Mouse (Mus musculus): ENCODE data around the gene Gm8212. TPM values are rescaled to one million over a fixed set of nuclear protein-coding genes. Genes with fewer than 3 reads are reported as not detected.
"Not testable (repeated sequence)": the region's sequence is repeated elsewhere in the genome, so short reads cannot be mapped to it uniquely, and the experiment has no call there.

The Gm8212 gene
- total RNA-seq (2021), result not detected
- long read RNA-seq, result 0 reads

DNA sequence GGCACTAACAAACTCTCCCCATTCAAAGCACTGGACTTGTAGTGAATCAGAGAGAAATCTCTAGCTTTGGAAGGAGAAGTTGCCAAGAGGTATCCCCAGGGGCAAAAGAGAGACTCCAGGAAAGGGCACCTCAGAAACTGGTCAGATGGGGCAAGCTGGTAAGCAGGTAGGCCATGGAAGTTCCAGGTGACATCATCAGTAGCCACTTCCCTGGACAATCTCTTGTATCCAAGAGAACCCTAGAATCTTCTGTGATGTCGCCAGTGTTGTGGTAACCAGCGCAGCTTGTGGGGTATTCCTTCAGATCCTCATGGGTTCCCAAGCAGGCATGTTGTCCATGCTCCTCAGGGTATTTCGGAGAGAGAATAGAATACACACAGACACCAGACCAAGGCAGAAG lies at the start of gene Gm8212:
Gene Gm8212, plus strand, starts transcription at position 301 of the 400 bp plus-strand sequence.
- DNase-seq (ENCODE audit: low spot score in 2 of 2), result not testable (repeated sequence)

- not testable (repeated sequence) for DNase-seq (ENCODE audit: low spot score in 2 of 2)
Observed at GRCm38 (mm10) chr14:44213154-44213553, 15.7 kb downstream of the Gm8212 start, which contains the start of gene 4930503E14Rik. TSS of gene 4930503E14Rik (minus strand) at chr14:44213254.

GRCm38 (mm10) chr14:44248039-44248438 lies 50.6 kb downstream of the Gm8212 start:
- DNase-seq (ENCODE audit: low spot score in 2 of 2), result no peak

Other genes with a start within 250 kb of the Gm8212 start
- gene Ang5, start 240.6 kb upstream of the Gm8212 start, total RNA-seq (2021), result not detected
- gene Ang6, start 195.4 kb upstream of the Gm8212 start, total RNA-seq (2021), result not detected
- gene Ear2, start 95.0 kb upstream of the Gm8212 start, total RNA-seq (2021), result not detected
- gene Gm3327, start 73.8 kb upstream of the Gm8212 start, total RNA-seq (2021), result not detected
- not detected for gene 4930503E14Rik, start 15.6 kb downstream of the Gm8212 start, total RNA-seq (2021)
- gene Gm8220, start 87.9 kb downstream of the Gm8212 start, total RNA-seq (2021), result not detected
- not detected for gene Gm5930, start 140.9 kb downstream of the Gm8212 start, total RNA-seq (2021)
- not detected for gene Gm8229, start 167.7 kb downstream of the Gm8212 start, total RNA-seq (2021)
- not detected for gene Gm3371, start 213.0 kb downstream of the Gm8212 start, total RNA-seq (2021)
- gene Gm8232, start 236.0 kb downstream of the Gm8212 start, total RNA-seq (2021), result not detected

Data from layer of hippocampus, adult 18-20 months (tissue).